Mouse (Mus musculus) kidney, adult 2 months (tissue): ENCODE results near the gene Zfp114. TPM values are rescaled to one million over a fixed set of nuclear protein-coding genes. Genes with fewer than 3 reads are reported as not detected.

ENCODE experiments used
- DNase-seq: peaks from one replicate; pipeline ENCODE4 v3.0.0; 2021
- H3K27ac ChIP-seq: fragments of 200-500 bp; 2 replicates; pipeline ENCODE4 v1.5.1; 2012; ENCODE audit warnings: low read depth, low read length, control low read depth, inconsistent platforms; ENCODE audit not compliant: insufficient read depth
- H3K27me3 ChIP-seq: fragments of 200-500 bp; replicated peaks from 2 replicates; pipeline ENCODE4 v1.6.1; 2012; ENCODE audit warnings: mild to moderate bottlenecking, moderate library complexity, low read length, inconsistent platforms; ENCODE audit not compliant: control insufficient read depth, insufficient read depth
- H3K36me3 ChIP-seq: fragments of 200-500 bp; 2 replicates; pipeline ENCODE4 v1.6.1; 2012; ENCODE audit warnings: mild to moderate bottlenecking, moderate library complexity, low read length, inconsistent platforms; ENCODE audit not compliant: control insufficient read depth, insufficient read depth
- H3K4me1 ChIP-seq: fragments of 200-500 bp; 2 replicates; pipeline ENCODE4 v1.6.1; 2011; ENCODE audit warnings: low read length; ENCODE audit not compliant: control insufficient read depth, insufficient read depth
- H3K4me3 ChIP-seq: fragments of 200-500 bp; 2 replicates; pipeline ENCODE4 v1.5.1; 2011; ENCODE audit warnings: mild to moderate bottlenecking, low read depth, low read length, control low read depth; ENCODE audit not compliant: insufficient read depth
- CTCF ChIP-seq: fragments of 200-500 bp; conservative IDR thresholded peaks from 2 replicates; pipeline ENCODE4 v1.5.1; 2011; ENCODE audit warnings: low read depth, mild to moderate bottlenecking, control low read depth, low read length, moderate library complexity, mixed read lengths; ENCODE audit not compliant: insufficient read depth, insufficient read length
- POLR2A ChIP-seq: fragments of 200-500 bp; IDR thresholded peaks from one replicate; pipeline ENCODE4 v1.6.1; 2011; ENCODE audit warnings: low read depth, low read length, control low read depth
- WGBS: fragments of 180-500 bp; shearing (Covaris S2); methylation state at CpG from one replicate; pipeline ENCODE4 v1.1.7; 2018; 5-methylcytosine and 5-hydroxymethylcytosine counted together
- polyA plus RNA-seq: library from polyadenylated mRNA; depleted of rRNA; stranded (reverse); fragments of >200 nt; gene quantifications from 2 replicates; pipeline ENCODE4 v1.2.3, GENCODE M21; 2012; rRNA removed

Zfp114 gene
- polyA plus RNA-seq, 1 experiment, result 0.30 TPM

- Histone ChIP-seq H3K4me1 (no peaks in the 10 kb centered on the region), H3K4me3 (no peak overlapping the region), H3K27ac (no peak overlapping the region), H3K36me3 (no peaks in the 10 kb centered on the region; the same call in 1 of the 2 replicates), H3K27me3 (no peaks in the 10 kb centered on the region)
- 60% methylated on average over 7 of the region's 7 CpGs for WGBS
- TF ChIP-seq POLR2A (no peak), CTCF (no peak)
- no peak for DNase-seq
Measured at GRCm38 (mm10) chr7:24208282-24208886, 33.5 kb downstream of the Zfp114 start.

- WGBS, result 81% methylated on average over 2 of the region's 2 CpGs
- H3K36me3 ChIP-seq, result no peaks in the 10 kb centered on the region
- H3K4me3 ChIP-seq, result no peak overlapping the region
- no peaks in the 10 kb centered on the region for H3K4me1 ChIP-seq
- TF ChIP-seq POLR2A (no peak), CTCF (no peak)
- no peak overlapping the region for H3K27ac ChIP-seq
- DNase-seq, result no peak
- no peaks in the 10 kb centered on the region for H3K27me3 ChIP-seq
Measured at GRCm38 (mm10) chr7:24210296-24210695, 35.4 kb downstream of the Zfp114 start.

GRCm38 (mm10) chr7:24211343-24211742 is 36.5 kb downstream of the Zfp114 start, which contains the start of gene Zfp111:
TSS of gene Zfp111 (minus strand) at chr7:24211443.
- DNase-seq, result no peak
- 81% methylated on average over 5 of the region's 5 CpGs for WGBS
- no peak within 1 kb of the TSS for H3K27ac ChIP-seq
- no peaks in the 10 kb centered on the region for H3K36me3 ChIP-seq
- H3K4me1 ChIP-seq, result no peaks in the 10 kb centered on the region
- no peak within 1 kb of the TSS for H3K4me3 ChIP-seq
- no peaks in the 10 kb centered on the region for H3K27me3 ChIP-seq
- TF ChIP-seq CTCF (no peak), POLR2A (no peak)

Other genes starting within 250 kb of the Zfp114 start
- gene Vmn1r179, start 248.1 kb upstream of the Zfp114 start, polyA plus RNA-seq, result not detected in 2 replicates
- not detected in 2 replicates for gene Vmn1r180, start 224.4 kb upstream of the Zfp114 start, polyA plus RNA-seq
- not detected in 2 replicates for gene Vmn1r181, start 200.4 kb upstream of the Zfp114 start, polyA plus RNA-seq
- gene V1rd19, start 173.4 kb upstream of the Zfp114 start, polyA plus RNA-seq, result not detected in 2 replicates
- gene Vmn1r183, start 121.8 kb upstream of the Zfp114 start, polyA plus RNA-seq, result not detected in 2 replicates
- gene Zfp180, start 93.1 kb upstream of the Zfp114 start, polyA plus RNA-seq, result 13.4 and 13.8 TPM in 2 replicates
- 1.3 and 1.4 TPM in 2 replicates for gene Zfp112, start 62.7 kb upstream of the Zfp114 start, polyA plus RNA-seq
- gene Zfp235, start 40.9 kb upstream of the Zfp114 start, polyA plus RNA-seq, result 5.6 and 6.6 TPM in 2 replicates
- 2.2 and 2.5 TPM in 2 replicates for gene Zfp111, start 36.4 kb downstream of the Zfp114 start, polyA plus RNA-seq
- 1.9 and 2.3 TPM in 2 replicates for gene Zfp109, start 62.5 kb downstream of the Zfp114 start, polyA plus RNA-seq
- gene Zfp108, start 79.7 kb downstream of the Zfp114 start, polyA plus RNA-seq, result 1.2 and 1.3 TPM in 2 replicates
- 3.1 and 3.4 TPM in 2 replicates for gene Zfp93, start 95.4 kb downstream of the Zfp114 start, polyA plus RNA-seq
- gene Zfp61, start 126.2 kb downstream of the Zfp114 start, polyA plus RNA-seq, result 3.8 and 4.3 TPM in 2 replicates
- gene Zfp94, start 141.6 kb downstream of the Zfp114 start, polyA plus RNA-seq, result 9.4 and 10.5 TPM in 2 replicates
- 0.11 and 0.48 TPM in 2 replicates for gene Tescl, start 158.9 kb downstream of the Zfp114 start, polyA plus RNA-seq
- gene Lypd5, start 174.1 kb downstream of the Zfp114 start, polyA plus RNA-seq, result not detected in 2 replicates
- gene Kcnn4, start 195.2 kb downstream of the Zfp114 start, polyA plus RNA-seq, result 2.3 and 4.1 TPM in 2 replicates
- 34.9 and 39.8 TPM in 2 replicates for gene Smg9, start 224.6 kb downstream of the Zfp114 start, polyA plus RNA-seq